Comparison of ENCODE assay signal across 8 mouse cellular contexts in the genomic region with DNA sequence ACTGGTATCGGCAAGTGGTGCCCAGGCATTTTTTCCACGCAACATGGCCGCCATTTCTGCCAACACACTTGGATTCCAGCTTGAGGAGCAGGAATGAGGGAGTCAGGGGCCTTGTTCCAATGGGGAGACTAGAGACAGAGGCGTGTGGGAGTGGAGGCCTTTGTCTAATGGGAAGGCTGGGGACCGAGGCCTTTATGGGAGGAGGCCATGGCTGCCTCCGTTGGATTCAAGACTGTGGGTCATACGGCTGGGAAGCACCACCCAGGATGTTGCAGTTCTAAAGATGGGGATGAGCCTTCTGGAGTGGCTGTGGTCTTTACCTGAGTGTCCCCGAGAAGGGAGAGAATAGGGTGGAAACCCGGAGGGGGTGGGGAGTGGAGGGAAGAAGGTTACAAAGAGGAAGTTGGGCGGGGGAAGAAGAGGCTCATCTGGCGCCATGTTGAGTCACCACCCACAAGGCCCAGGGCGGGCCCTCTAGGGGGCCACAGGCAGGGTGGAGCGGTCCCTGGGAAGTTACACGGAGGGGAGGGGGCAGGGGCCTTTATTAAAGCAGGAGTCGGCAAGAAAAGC. TPM values are rescaled to one million over a fixed set of nuclear protein-coding genes. Genes with fewer than 3 reads are reported as not detected.
DNase-seq lines count a peak whose midpoint lies in the region; ATAC-seq and TF ChIP-seq lines count a peak whose summit lies in the region.

No protein-coding gene starts in this region.

- ATAC-seq in intestine, embryonic 15.5 days, result no peak
- ATAC-seq in intestine, postnatal 0 days, result no peak
- peak; percentile 18 for ATAC-seq in granulocyte monocyte progenitor cell, adult 5-6 weeks (replicated peaks; ENCODE audit: poor library complexity, severe bottlenecking)
- peak; percentile 20 for ATAC-seq in liver, postnatal 0 days

- peaks cover 12% of the 10 kb centered on the region for H3K27me3 ChIP-seq in intestine, embryonic 15.5 days (replicated peaks)
- H3K27me3 ChIP-seq in intestine, postnatal 0 days (replicated peaks; ENCODE audit: control insufficient read depth, insufficient read depth, low read length), result peaks cover 13% of the 10 kb centered on the region
- H3K27me3 ChIP-seq in liver, postnatal 0 days (ENCODE audit: insufficient read depth, low read length), result peaks cover 8% of the 10 kb centered on the region; the same call in 1 of the 2 replicates
- no peaks in the 10 kb centered on the region for H3K27me3 ChIP-seq in splenic B cell, adult 2 months (ENCODE audit: control insufficient read depth, insufficient read depth, low read length, poor library complexity, severe bottlenecking)

- peak; percentile 79 for DNase-seq in liver, postnatal 0 days
- peak; percentile 84 for DNase-seq in splenic B cell, adult 2 months (ENCODE audit: low read depth, low spot score)
- DNase-seq in layer of hippocampus, postnatal 25 days (ENCODE audit: extremely low spot score in 1 of 2, low spot score in 1 of 2), result no peak
- DNase-seq in left cerebral cortex, adult 18-20 months (ENCODE audit: low spot score in 2 of 2), result no peak
- DNase-seq in embryo, embryonic 10 days (ENCODE audit: low spot score), result no peak

- no peak overlapping the region for H3K9ac ChIP-seq in intestine, embryonic 15.5 days
- H3K9ac ChIP-seq in intestine, postnatal 0 days (ENCODE audit: low read depth, low read length), result no peak overlapping the region
- H3K9ac ChIP-seq in liver, postnatal 0 days (replicated peaks), result peak overlapping the region; percentile 94

- 85% methylated on average over 15 of the region's 15 CpGs for WGBS in intestine, embryonic 15.5 days
- WGBS in intestine, postnatal 0 days, result 82% methylated on average over 15 of the region's 15 CpGs
- WGBS in liver, postnatal 0 days (ENCODE audit: insufficient replicate concordance), result 25% methylated on average over 15 of the region's 15 CpGs

- H3K27ac ChIP-seq in intestine, embryonic 15.5 days, result 0 out of 2 replicates have a peak overlapping the region, but pooled peaks have one; percentile 13
- no peak overlapping the region for H3K27ac ChIP-seq in intestine, postnatal 0 days (ENCODE audit: low read depth, low read length)
- H3K27ac ChIP-seq in liver, postnatal 0 days (ENCODE audit: low read depth), result peak overlapping the region; percentile 99

- no peaks in the 10 kb centered on the region for H3K4me1 ChIP-seq in intestine, embryonic 15.5 days (replicated peaks)
- no peaks in the 10 kb centered on the region for H3K4me1 ChIP-seq in intestine, postnatal 0 days (replicated peaks; ENCODE audit: control insufficient read depth, insufficient read depth, low read length)
- peaks cover 37% of the 10 kb centered on the region for H3K4me1 ChIP-seq in liver, postnatal 0 days (ENCODE audit: insufficient read depth)

- TF ChIP-seq CTCF in intestine, postnatal 0 days (IDR thresholded peaks at IDR 0.05; ENCODE audit: low read depth), result no peak
- peak; percentile 34 for TF ChIP-seq CTCF in liver, postnatal 0 days (IDR thresholded peaks at IDR 0.05; ENCODE audit: low read depth)

- no peak for TF ChIP-seq EP300 in liver, postnatal 0 days (IDR thresholded peaks at IDR 0.05; ENCODE audit: low read depth)

- peak overlapping the region; percentile 7; the same call in 1 of the 2 replicates for H3K4me3 ChIP-seq in intestine, embryonic 15.5 days (replicated peaks)
- H3K4me3 ChIP-seq in intestine, postnatal 0 days (ENCODE audit: low read depth, low read length), result no peak overlapping the region
- peak overlapping the region; percentile 92 for H3K4me3 ChIP-seq in liver, postnatal 0 days (ENCODE audit: low read depth, low read length)

- H3K4me2 ChIP-seq in intestine, embryonic 15.5 days (replicated peaks), result no peak overlapping the region
- no peak overlapping the region for H3K4me2 ChIP-seq in intestine, postnatal 0 days (replicated peaks; ENCODE audit: low read depth)
- peak overlapping the region; percentile 68 for H3K4me2 ChIP-seq in liver, postnatal 0 days (ENCODE audit: low read depth, low read length)

- no peaks in the 10 kb centered on the region for H3K36me3 ChIP-seq in intestine, embryonic 15.5 days
- H3K36me3 ChIP-seq in intestine, postnatal 0 days (ENCODE audit: control insufficient read depth, insufficient read depth), result no peaks in the 10 kb centered on the region
- peaks cover 13% of the 10 kb centered on the region for H3K36me3 ChIP-seq in liver, postnatal 0 days (replicated peaks; ENCODE audit: insufficient read depth, low read length)
- H3K36me3 ChIP-seq in splenic B cell, adult 2 months (ENCODE audit: control insufficient read depth, insufficient read depth, low read length, poor library complexity, severe bottlenecking), result peaks cover 27% of the 10 kb centered on the region

- no peaks in the 10 kb centered on the region for H3K9me3 ChIP-seq in intestine, embryonic 15.5 days
- no peaks in the 10 kb centered on the region for H3K9me3 ChIP-seq in intestine, postnatal 0 days (ENCODE audit: control insufficient read depth)
- no peaks in the 10 kb centered on the region for H3K9me3 ChIP-seq in liver, postnatal 0 days (ENCODE audit: low read length)

RNA-seq across cellular contexts. Expression of a gene that starts 4.0 kb away (rescaled TPM):
- 0.96 and 1.5 TPM in 2 replicates for polyA plus RNA-seq in intestine, embryonic 15.5 days (2015; fragmentation: Nextera tagmentation; extraction: Ambion mirVana)
- polyA plus RNA-seq in intestine, postnatal 0 days (2015; fragmentation: Nextera tagmentation; extraction: Ambion mirVana), result 0.33 and 0.61 TPM in 2 replicates
- total RNA-seq in granulocyte monocyte progenitor cell, adult 5-6 weeks (2014; fragmentation: Nextera tagmentation), result 100 and 132 TPM in 2 replicates
- total RNA-seq in granulocyte monocyte progenitor cell, adult 5-6 weeks (2017), result 51.8 and 56.2 TPM in 2 replicates
- polyA plus RNA-seq in liver, postnatal 0 days (2015; fragmentation: Nextera tagmentation; extraction: Ambion mirVana), result 0.59 and 1.2 TPM in 2 replicates
- total RNA-seq in layer of hippocampus, postnatal 25 days (2021), result 100 to 1,000 TPM; 128 to 163 TPM
- 100 to 1,000 TPM; 172 to 177 TPM for total RNA-seq in left cerebral cortex, adult 18-20 months (2021)

RNA-seq across cellular contexts. Expression of a gene that starts 19.0 kb away (rescaled TPM):
- 117 and 121 TPM in 2 replicates for polyA plus RNA-seq in intestine, embryonic 15.5 days (2015; fragmentation: Nextera tagmentation; extraction: Ambion mirVana)
- polyA plus RNA-seq in intestine, postnatal 0 days (2015; fragmentation: Nextera tagmentation; extraction: Ambion mirVana), result 79.7 and 87.5 TPM in 2 replicates
- 130 and 136 TPM in 2 replicates for total RNA-seq in granulocyte monocyte progenitor cell, adult 5-6 weeks (2014; fragmentation: Nextera tagmentation)
- total RNA-seq in granulocyte monocyte progenitor cell, adult 5-6 weeks (2017), result 58.6 and 81.1 TPM in 2 replicates
- 114 and 120 TPM in 2 replicates for polyA plus RNA-seq in liver, postnatal 0 days (2015; fragmentation: Nextera tagmentation; extraction: Ambion mirVana)
- total RNA-seq in layer of hippocampus, postnatal 25 days (2021), result 10 to 100 TPM; 65.7 to 81.0 TPM
- 10 to 100 TPM; 80.1 to 87.1 TPM for total RNA-seq in left cerebral cortex, adult 18-20 months (2021)

RNA-seq across cellular contexts. Expression of a gene that starts 37.0 kb away (rescaled TPM):
- 2.9 and 5.9 TPM in 2 replicates for polyA plus RNA-seq in intestine, embryonic 15.5 days (2015; fragmentation: Nextera tagmentation; extraction: Ambion mirVana)
- polyA plus RNA-seq in intestine, postnatal 0 days (2015; fragmentation: Nextera tagmentation; extraction: Ambion mirVana), result 0.12 and 0.27 TPM in 2 replicates
- 13,307 and 13,753 TPM in 2 replicates for total RNA-seq in granulocyte monocyte progenitor cell, adult 5-6 weeks (2014; fragmentation: Nextera tagmentation)
- 9,750 and 13,011 TPM in 2 replicates for total RNA-seq in granulocyte monocyte progenitor cell, adult 5-6 weeks (2017)
- 250 and 274 TPM in 2 replicates for polyA plus RNA-seq in liver, postnatal 0 days (2015; fragmentation: Nextera tagmentation; extraction: Ambion mirVana)
- total RNA-seq in layer of hippocampus, postnatal 25 days (2021), result under 1 TPM; 0.14 to 0.17 TPM
- under 1 TPM in 1 of 2 experiments, not detected in 1; 0.26 TPM for total RNA-seq in left cerebral cortex, adult 18-20 months (2021)

Comparison
In these comparisons a context has a peak if more than half of its experiments do, and no peak if none do; other contexts are left out.
1. ATAC-seq: peak in granulocyte monocyte progenitor cell, adult 5-6 weeks (single experiment) and liver, postnatal 0 days (single experiment); none in intestine, embryonic 15.5 days (single experiment) and intestine, postnatal 0 days (single experiment).
2. DNase-seq: peak in liver, postnatal 0 days (single experiment) and splenic B cell, adult 2 months (single experiment); none in layer of hippocampus, postnatal 25 days (0 of 2), left cerebral cortex, adult 18-20 months (0 of 2) and embryo, embryonic 10 days (single experiment).
3. RNA of a gene that starts 37.0 kb away (total RNA-seq): 9,750 to 13,753 TPM in granulocyte monocyte progenitor cell, adult 5-6 weeks; 0.26 TPM in left cerebral cortex, adult 18-20 months and 0.14 to 0.17 TPM in layer of hippocampus, postnatal 25 days; every median in the first group is over 1,000 times any median in the second.